Mouse (Mus musculus): ENCODE results near the gene Spata16.

- no peak for TF ChIP-seq EP300 (IDR thresholded peaks at IDR 0.05; ENCODE audit: low read depth)
- TF ChIP-seq CTCF (IDR thresholded peaks at IDR 0.05; ENCODE audit: low read depth) = no peak
Observed at GRCm38 (mm10) chr3:26921576-26921975, 284.2 kb downstream of the Spata16 start.

Measured in liver, embryonic 14.5 days (tissue).